ENCODE assay signal across 23 mouse cellular contexts in genomic region chr13:25547150-25548145, GRCm38 (mm10).
DNase-seq lines count a peak whose midpoint lies in the region; ATAC-seq and TF ChIP-seq lines count a peak whose summit lies in the region.
"Had no signal": no experiment of that assay in that cellular context is flagged by ENCODE, and none has a peak within 500 bp of the region (broad histone marks: within the 10 kb centered on the region; RNA-seq: fewer than 3 reads in every experiment).

No protein-coding gene starts in this region.

- H3K36me3 ChIP-seq in forebrain, embryonic 12.5 days (replicated peaks): no peaks in the 10 kb centered on the region
- no peaks in the 10 kb centered on the region for H3K36me3 ChIP-seq in forebrain, embryonic 11.5 days (ENCODE audit: control insufficient read depth, insufficient read depth, low read length)
- H3K36me3 ChIP-seq in midbrain, embryonic 15.5 days (replicated peaks): no peaks in the 10 kb centered on the region
- no peaks in the 10 kb centered on the region for H3K36me3 ChIP-seq in heart, adult 2 months (ENCODE audit: control insufficient read depth, insufficient read depth, low read length)
- H3K36me3 ChIP-seq: heart, embryonic 10.5 days; limb, embryonic 13.5 days; liver, embryonic 15.5 days had no signal

- no peak for TF ChIP-seq EP300 in heart, adult 2 months (IDR thresholded peaks at IDR 0.05; ENCODE audit: insufficient read depth, low read depth, low read length)

- WGBS in forebrain, embryonic 12.5 days: 62% methylated on average over 12 of the region's 12 CpGs
- 70% methylated on average over 12 of the region's 12 CpGs for WGBS in forebrain, embryonic 11.5 days
- WGBS in midbrain, embryonic 15.5 days: 39% methylated on average over 12 of the region's 12 CpGs
- 63% methylated on average over 12 of the region's 12 CpGs for WGBS in heart, adult 2 months

- intact Hi-C loops in heart, adult 2 months (cut with DNase I): no loop called here

- H3K4me3 ChIP-seq in forebrain, embryonic 12.5 days (replicated peaks): no peak overlapping the region
- H3K4me3 ChIP-seq in forebrain, embryonic 11.5 days (ENCODE audit: low read depth, low read length): no peak overlapping the region
- no peak overlapping the region for H3K4me3 ChIP-seq in midbrain, embryonic 15.5 days
- no peak overlapping the region for H3K4me3 ChIP-seq in heart, adult 2 months
- H3K4me3 ChIP-seq: heart, embryonic 10.5 days; limb, embryonic 13.5 days; liver, embryonic 15.5 days; megakaryocyte, embryonic 14.5 days had no signal

- ATAC-seq in forebrain, embryonic 12.5 days (ENCODE audit: low FRiP score): peak; percentile 70
- no peak for ATAC-seq in forebrain, embryonic 11.5 days (replicated peaks; ENCODE audit: low FRiP score)
- ATAC-seq in midbrain, embryonic 15.5 days (replicated peaks): peak; percentile 95
- ATAC-seq: inflammation-experienced regulatory T-cells, adult 6 months; lung, postnatal 0 days had no signal

- no peak for DNase-seq in forebrain, embryonic 11.5 days (ENCODE audit: low spot score)
- peak; percentile 6 for DNase-seq in ZHBTc4 (ENCODE audit: low read depth, low spot score)
- DNase-seq in forelimb bud, embryonic 11.5 days (ENCODE audit: low read depth, low spot score): peak; percentile 16
- no peak for DNase-seq in adrenal gland, adult 8-10 months
- no peak for DNase-seq in gastrocnemius, adult 8-10 months (ENCODE audit: low spot score in 2 of 2)
- DNase-seq in heart, adult 2 months: no peak
- DNase-seq: adrenal gland, postnatal 14 days; cerebellum, adult 8-10 months; gastrocnemius, postnatal 25 days; heart, postnatal 10 days; kidney, adult 8-10 months; kidney, postnatal 36 days; right cerebral cortex, postnatal 25 days; thymus, postnatal 14 days had no signal

- no peak for TF ChIP-seq POLR2A in heart, adult 2 months (IDR thresholded peaks at IDR 0.05; ENCODE audit: insufficient read depth, low read depth, low read length)

- H3K4me1 ChIP-seq in forebrain, embryonic 12.5 days: no peaks in the 10 kb centered on the region
- no peaks in the 10 kb centered on the region for H3K4me1 ChIP-seq in forebrain, embryonic 11.5 days (replicated peaks; ENCODE audit: control insufficient read depth, insufficient read depth, low read length)
- H3K4me1 ChIP-seq in midbrain, embryonic 15.5 days: peaks cover 13% of the 10 kb centered on the region
- H3K4me1 ChIP-seq in heart, adult 2 months (ENCODE audit: control insufficient read depth, insufficient read depth, low read length): no peaks in the 10 kb centered on the region
- H3K4me1 ChIP-seq: heart, embryonic 10.5 days; limb, embryonic 13.5 days; liver, embryonic 15.5 days; megakaryocyte, embryonic 14.5 days had no signal

- H3K79me2 ChIP-seq in heart, adult 2 months (replicated peaks; ENCODE audit: control insufficient read depth, insufficient read depth, low read length): no peaks in the 10 kb centered on the region

- H3K27me3 ChIP-seq in forebrain, embryonic 12.5 days: no peaks in the 10 kb centered on the region
- H3K27me3 ChIP-seq in forebrain, embryonic 11.5 days (ENCODE audit: control insufficient read depth, insufficient read depth, low read length): no peaks in the 10 kb centered on the region
- H3K27me3 ChIP-seq in midbrain, embryonic 15.5 days (replicated peaks): no peaks in the 10 kb centered on the region
- H3K27me3 ChIP-seq in heart, adult 2 months (ENCODE audit: control insufficient read depth, insufficient read depth, low read length): no peaks in the 10 kb centered on the region
- H3K27me3 ChIP-seq: limb, embryonic 13.5 days; liver, embryonic 15.5 days; megakaryocyte, embryonic 14.5 days had no signal

- 0 out of 2 replicates have a peak, but pooled peaks cover 4% of the 10 kb centered on the region for H3K9me3 ChIP-seq in forebrain, embryonic 12.5 days
- no peaks in the 10 kb centered on the region for H3K9me3 ChIP-seq in forebrain, embryonic 11.5 days (ENCODE audit: control insufficient read depth, low read length)
- H3K9me3 ChIP-seq in midbrain, embryonic 15.5 days: no peaks in the 10 kb centered on the region
- H3K9me3 ChIP-seq: limb, embryonic 13.5 days; liver, embryonic 15.5 days had no signal

- H3K4me2 ChIP-seq in forebrain, embryonic 12.5 days: no peak overlapping the region
- H3K4me2 ChIP-seq in forebrain, embryonic 11.5 days (ENCODE audit: low read depth, low read length, severe bottlenecking): no peak overlapping the region
- peak overlapping the region; percentile 23; the same call in 1 of the 2 replicates for H3K4me2 ChIP-seq in midbrain, embryonic 15.5 days
- H3K4me2 ChIP-seq: limb, embryonic 13.5 days; liver, embryonic 15.5 days had no signal

- H3K9ac ChIP-seq in forebrain, embryonic 12.5 days: no peak overlapping the region
- H3K9ac ChIP-seq in forebrain, embryonic 11.5 days (ENCODE audit: low read length): no peak overlapping the region
- no peak overlapping the region for H3K9ac ChIP-seq in midbrain, embryonic 15.5 days
- H3K9ac ChIP-seq in heart, adult 2 months (ENCODE audit: low read depth, low read length): no peak overlapping the region
- H3K9ac ChIP-seq: limb, embryonic 13.5 days; liver, embryonic 15.5 days had no signal

- TF ChIP-seq CTCF in heart, adult 2 months (IDR thresholded peaks at IDR 0.05): no peak

- no peak overlapping the region for H3K27ac ChIP-seq in forebrain, embryonic 12.5 days
- no peak overlapping the region for H3K27ac ChIP-seq in forebrain, embryonic 11.5 days (ENCODE audit: low read depth, low read length)
- peak overlapping the region; percentile 81 for H3K27ac ChIP-seq in midbrain, embryonic 15.5 days
- no peak overlapping the region for H3K27ac ChIP-seq in heart, adult 2 months
- H3K27ac ChIP-seq: heart, embryonic 10.5 days; limb, embryonic 13.5 days; liver, embryonic 15.5 days; stomach, postnatal 0 days had no signal

Comparison
In these comparisons a context has a peak if more than half of its experiments do, and no peak if none do; other contexts are left out.
1. DNase-seq: peak in ZHBTc4 (single experiment) and forelimb bud, embryonic 11.5 days (single experiment); none in forebrain, embryonic 11.5 days (single experiment), adrenal gland, adult 8-10 months (single experiment), gastrocnemius, adult 8-10 months (0 of 2) and heart, adult 2 months (0 of 2).